Mouse (Mus musculus) cerebellum, adult 2 months (tissue): ENCODE measurements around the gene Vmn1r89.

ENCODE experiments used
- CTCF ChIP-seq: fragments of 200-500 bp; IDR thresholded peaks from 2 replicates; pipeline ENCODE4 v1.5.1; 2011; ENCODE audit warnings: low read depth, mild to moderate bottlenecking, control low read depth, low read length, moderate library complexity, borderline replicate concordance; ENCODE audit not compliant: insufficient read depth
- POLR2A ChIP-seq: fragments of 200-500 bp; IDR thresholded peaks from 2 replicates; pipeline ENCODE4 v1.6.1; 2011; ENCODE audit warnings: low read length, control low read depth, borderline replicate concordance; ENCODE audit not compliant: insufficient read depth

DNA sequence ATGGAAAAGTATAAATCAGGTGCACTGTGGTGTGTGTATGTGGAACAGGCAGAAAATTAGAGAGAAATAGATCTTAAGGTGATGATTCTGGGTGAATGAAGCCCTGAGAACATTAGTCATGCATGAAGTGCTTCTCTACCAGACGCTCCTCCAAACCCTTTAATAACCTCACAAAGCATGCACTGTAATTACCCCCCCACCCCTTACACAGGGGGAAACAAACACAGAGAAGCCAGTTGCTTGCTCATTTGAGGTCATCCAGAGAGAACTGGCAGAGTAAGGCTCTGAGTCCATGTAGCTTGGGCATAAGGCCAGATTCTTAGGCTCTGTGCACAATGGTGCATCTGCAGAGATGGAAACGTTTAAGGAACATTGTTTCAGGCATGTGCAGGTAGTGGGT lies 51.6 kb downstream of the Vmn1r89 start:
- no peak for TF ChIP-seq POLR2A
- no peak for TF ChIP-seq CTCF
